Comparison of ENCODE assay signal across 27 mouse cellular contexts in the genomic region with DNA sequence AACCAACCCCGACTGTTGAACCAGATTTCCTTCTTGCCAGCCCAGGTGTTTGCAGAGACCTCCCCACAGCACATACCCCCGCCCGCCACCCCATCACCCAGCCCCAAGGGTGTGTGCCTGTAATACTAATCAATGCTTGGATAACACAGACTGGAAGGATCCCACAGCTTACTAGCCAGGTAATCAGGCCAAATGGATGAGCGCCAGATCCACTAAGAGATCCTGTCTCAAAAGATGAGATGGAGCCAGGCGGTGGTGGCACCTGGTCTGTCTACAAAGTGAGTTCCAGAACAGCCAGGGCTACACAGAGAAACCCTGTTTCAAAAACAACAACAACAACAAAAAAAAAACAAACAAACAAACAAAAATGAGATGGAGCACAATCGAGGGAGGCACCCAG. TPM values are rescaled to one million over a fixed set of nuclear protein-coding genes. Genes with fewer than 3 reads are reported as not detected.
DNase-seq lines count a peak whose midpoint lies in the region; ATAC-seq and TF ChIP-seq lines count a peak whose summit lies in the region.
"Had no signal": no experiment of that assay in that cellular context is flagged by ENCODE, and none has a peak within 500 bp of the region (broad histone marks: within the 10 kb centered on the region; RNA-seq: fewer than 3 reads in every experiment).

No protein-coding gene starts in this region.

- 53% methylated on average over 6 of the region's 6 CpGs for WGBS in liver, adult 2 months
- WGBS in liver, embryonic 11.5 days: 81% methylated on average over 6 of the region's 6 CpGs
- WGBS in intestine, embryonic 15.5 days: 71% methylated on average over 6 of the region's 6 CpGs

- H3K4me1 ChIP-seq in liver, adult 2 months (ENCODE audit: control insufficient read depth, insufficient read depth, low read length): no peaks in the 10 kb centered on the region
- H3K4me1 ChIP-seq in liver, embryonic 11.5 days (replicated peaks; ENCODE audit: control insufficient read depth, insufficient read depth, low read length): no peaks in the 10 kb centered on the region
- H3K4me1 ChIP-seq in intestine, embryonic 15.5 days (replicated peaks): no peaks in the 10 kb centered on the region
- H3K4me1 ChIP-seq: embryonic facial prominence, embryonic 13.5 days; embryonic facial prominence, embryonic 15.5 days; forebrain, embryonic 10.5 days; forebrain, embryonic 12.5 days had no signal

- no peak for ATAC-seq in liver, embryonic 11.5 days (replicated peaks; ENCODE audit: low FRiP score)
- ATAC-seq in intestine, embryonic 15.5 days: no peak
- ATAC-seq: activated CD4-positive, CD25-positive, alpha-beta regulatory T cell, adult 4 months; CD4-positive, CD25-positive, alpha-beta regulatory T cell, adult 4 months; forebrain, embryonic 14.5 days; forebrain, postnatal 0 days; Patski had no signal

- no peaks in the 10 kb centered on the region for H3K36me3 ChIP-seq in liver, adult 2 months (ENCODE audit: control insufficient read depth, insufficient read depth, low read length)
- H3K36me3 ChIP-seq in liver, embryonic 11.5 days (ENCODE audit: control insufficient read depth, insufficient read depth, low read length): no peaks in the 10 kb centered on the region
- H3K36me3 ChIP-seq in intestine, embryonic 15.5 days: no peaks in the 10 kb centered on the region
- H3K36me3 ChIP-seq: embryonic facial prominence, embryonic 13.5 days; embryonic facial prominence, embryonic 15.5 days; forebrain, embryonic 10.5 days; forebrain, embryonic 12.5 days; G1E had no signal

- H3K27me3 ChIP-seq in liver, adult 2 months (ENCODE audit: control insufficient read depth, insufficient read depth, low read length): no peaks in the 10 kb centered on the region
- no peaks in the 10 kb centered on the region for H3K27me3 ChIP-seq in liver, embryonic 11.5 days (replicated peaks; ENCODE audit: control insufficient read depth, insufficient read depth, low read length)
- H3K27me3 ChIP-seq in intestine, embryonic 15.5 days (replicated peaks): no peaks in the 10 kb centered on the region
- H3K27me3 ChIP-seq: CH12.LX; embryonic facial prominence, embryonic 13.5 days; embryonic facial prominence, embryonic 15.5 days; forebrain, embryonic 12.5 days; Patski had no signal

- DNase-seq in cerebellum, postnatal 10 days: peak; percentile 62 to 63
- no peak for DNase-seq in cerebellum, adult 11 months
- peak; percentile 33 for DNase-seq in liver, adult 2 months (ENCODE audit: extremely low read depth, low read depth, low spot score)
- no peak for DNase-seq in liver, embryonic 11.5 days (ENCODE audit: low spot score)
- DNase-seq in brain, embryonic 14.5 days (ENCODE audit: low read depth): peak; percentile 22
- DNase-seq: adrenal gland, adult 8-10 months; adrenal gland, postnatal 14 days; adrenal gland, postnatal 36 days; B cell, adult 2 months; cerebellum, adult 11-12 months; cerebellum, adult 8-10 months; cerebellum, adult 9-11 months; embryo, embryonic 11 days; forebrain, postnatal 0 days had no signal

- TF ChIP-seq POLR2A in liver, adult 2 months (IDR thresholded peaks at IDR 0.05; ENCODE audit: extremely low read depth, insufficient read depth, low read length): no peak
- no peak for TF ChIP-seq POLR2A in brain, embryonic 14.5 days (IDR thresholded peaks at IDR 0.05; ENCODE audit: borderline replicate concordance, extremely low read depth, insufficient read depth, insufficient read length, poor library complexity, severe bottlenecking)

- H3K79me2 ChIP-seq in liver, adult 2 months (ENCODE audit: control insufficient read depth, insufficient read depth, low read length): no peaks in the 10 kb centered on the region

- no peak overlapping the region for H3K9ac ChIP-seq in liver, adult 2 months (ENCODE audit: low read depth, low read length)
- no peak overlapping the region for H3K9ac ChIP-seq in liver, embryonic 11.5 days (ENCODE audit: low read depth, low read length)
- H3K9ac ChIP-seq in intestine, embryonic 15.5 days: no peak overlapping the region
- H3K9ac ChIP-seq: embryonic facial prominence, embryonic 13.5 days; embryonic facial prominence, embryonic 15.5 days; forebrain, embryonic 12.5 days; forebrain, postnatal 0 days had no signal

- no peak for TF ChIP-seq CTCF in liver, adult 2 months (IDR thresholded peaks at IDR 0.05; ENCODE audit: low read depth, low read length)
- TF ChIP-seq CTCF in brain, embryonic 14.5 days (IDR thresholded peaks at IDR 0.05; ENCODE audit: borderline replicate concordance, extremely low read depth, insufficient read depth, insufficient read length): no peak

- no peaks in the 10 kb centered on the region for H3K9me3 ChIP-seq in liver, embryonic 11.5 days (ENCODE audit: control insufficient read depth, low read length)
- no peaks in the 10 kb centered on the region for H3K9me3 ChIP-seq in intestine, embryonic 15.5 days
- H3K9me3 ChIP-seq: embryonic facial prominence, embryonic 13.5 days; embryonic facial prominence, embryonic 15.5 days; forebrain, embryonic 10.5 days; forebrain, embryonic 12.5 days; G1E had no signal

- no peak overlapping the region for H3K4me2 ChIP-seq in liver, embryonic 11.5 days
- H3K4me2 ChIP-seq in intestine, embryonic 15.5 days (replicated peaks): no peak overlapping the region
- H3K4me2 ChIP-seq: embryonic facial prominence, embryonic 13.5 days; embryonic facial prominence, embryonic 15.5 days; forebrain, embryonic 12.5 days had no signal

- no peak overlapping the region for H3K4me3 ChIP-seq in liver, adult 2 months (ENCODE audit: insufficient read depth, low read depth, low read length)
- H3K4me3 ChIP-seq in liver, embryonic 11.5 days (ENCODE audit: low read depth, low read length): no peak overlapping the region
- H3K4me3 ChIP-seq in intestine, embryonic 15.5 days (replicated peaks): no peak overlapping the region
- H3K4me3 ChIP-seq: embryonic facial prominence, embryonic 13.5 days; embryonic facial prominence, embryonic 15.5 days; erythroblast, embryonic 14.5 days; forebrain, embryonic 10.5 days; forebrain, embryonic 12.5 days had no signal

- H3K27ac ChIP-seq in liver, adult 2 months (replicated peaks; ENCODE audit: insufficient read depth, low read depth, low read length): no peak overlapping the region
- H3K27ac ChIP-seq in liver, embryonic 11.5 days (ENCODE audit: low read depth, low read length): no peak overlapping the region
- no peak overlapping the region for H3K27ac ChIP-seq in intestine, embryonic 15.5 days
- H3K27ac ChIP-seq: embryonic facial prominence, embryonic 13.5 days; embryonic facial prominence, embryonic 15.5 days; forebrain, embryonic 10.5 days; forebrain, embryonic 12.5 days had no signal

RNA-seq across cellular contexts. Expression of a gene that starts 38.5 kb away (rescaled TPM):
- 2.4 and 4.8 TPM in 2 replicates for total RNA-seq in liver, adult 2 months (2014; rRNA removed)
- 5.6 and 7.3 TPM in 2 replicates for polyA plus RNA-seq in liver, adult 2 months (2012; rRNA removed)
- polyA plus RNA-seq in liver, embryonic 11.5 days (2014; fragmentation: Nextera tagmentation; extraction: Ambion mirVana): 0.18 and 0.36 TPM in 2 replicates
- 3.1 and 3.9 TPM in 2 replicates for polyA plus RNA-seq in brain, embryonic 14.5 days (2012; rRNA removed)
- polyA plus RNA-seq in intestine, embryonic 15.5 days (2015; fragmentation: Nextera tagmentation; extraction: Ambion mirVana): 1.1 and 2.6 TPM in 2 replicates
- total RNA-seq: common myeloid progenitor, adult 5-6 weeks; G1E had no signal
- polyA plus RNA-seq: activated CD4-positive, CD25-positive, alpha-beta regulatory T cell, adult 4 months; CD4-positive, CD25-positive, alpha-beta regulatory T cell, adult 4 months; erythroblast, embryonic 14.5 days; G1E had no signal

RNA-seq across cellular contexts. Expression of a gene that starts 46.0 kb away (rescaled TPM):
- total RNA-seq in liver, adult 2 months (2014; rRNA removed): 0.55 and 0.94 TPM in 2 replicates
- 2.5 and 3.7 TPM in 2 replicates for polyA plus RNA-seq in liver, adult 2 months (2012; rRNA removed)
- 4.9 and 5.9 TPM in 2 replicates for polyA plus RNA-seq in liver, embryonic 11.5 days (2014; fragmentation: Nextera tagmentation; extraction: Ambion mirVana)
- 117 and 189 TPM in 2 replicates for polyA plus RNA-seq in brain, embryonic 14.5 days (2012; rRNA removed)
- 8.0 and 9.6 TPM in 2 replicates for polyA plus RNA-seq in intestine, embryonic 15.5 days (2015; fragmentation: Nextera tagmentation; extraction: Ambion mirVana)
- polyA plus RNA-seq: CD4-positive, CD25-positive, alpha-beta regulatory T cell, adult 4 months had no signal

Comparison
In these comparisons a context has a peak if more than half of its experiments do, and no peak if none do; other contexts are left out.
1. DNase-seq: peak in cerebellum, postnatal 10 days (2 of 2), liver, adult 2 months (single experiment) and brain, embryonic 14.5 days (single experiment); none in cerebellum, adult 11 months (single experiment) and liver, embryonic 11.5 days (single experiment).
2. RNA of a gene that starts 46.0 kb away (polyA plus RNA-seq): 117 to 189 TPM in brain, embryonic 14.5 days; 8.0 to 9.6 TPM in intestine, embryonic 15.5 days, 4.9 to 5.9 TPM in liver, embryonic 11.5 days and 2.5 to 3.7 TPM in liver, adult 2 months; every median in the first group is over 10 times any median in the second.